Mouse (Mus musculus) intestine, postnatal 0 days (tissue): Measurements from ENCODE around the gene Hoxa7. TPM values are rescaled to one million over a fixed set of nuclear protein-coding genes. Genes with fewer than 3 reads are reported as not detected.

Source experiments
- ATAC-seq: fragments of 200-750 bp; cut with Nextera tagmentation; 2 replicates; pipeline ENCODE4 v1.8.0; 2017; ENCODE audit warnings: mild to moderate bottlenecking, moderate TSS enrichment, moderate library complexity
- H3K27ac ChIP-seq: fragments of 300-500 bp; sonication (generic); 2 replicates; pipeline ENCODE4 v1.5.1; 2014; ENCODE audit warnings: mild to moderate bottlenecking, low read depth, low read length, moderate library complexity
- H3K27me3 ChIP-seq: fragments of 300-500 bp; sonication (generic); replicated peaks from 2 replicates; pipeline ENCODE4 v1.6.1; 2014; ENCODE audit warnings: low read length, mixed read lengths; ENCODE audit not compliant: control insufficient read depth, insufficient read depth
- H3K36me3 ChIP-seq: fragments of 300-500 bp; sonication (generic); 2 replicates; pipeline ENCODE4 v1.6.1; 2014; ENCODE audit warnings: mild to moderate bottlenecking, moderate library complexity; ENCODE audit not compliant: control insufficient read depth, insufficient read depth
- H3K4me1 ChIP-seq: fragments of 300-500 bp; sonication (generic); replicated peaks from 2 replicates; pipeline ENCODE4 v1.6.1; 2014; ENCODE audit warnings: antibody characterized with exemption, low read length, mixed read lengths; ENCODE audit not compliant: control insufficient read depth, insufficient read depth
- H3K4me2 ChIP-seq: fragments of 300-500 bp; sonication (generic); replicated peaks from 2 replicates; pipeline ENCODE4 v1.6.1; 2014; ENCODE audit warnings: low read depth, mild to moderate bottlenecking, moderate library complexity
- H3K4me3 ChIP-seq: fragments of 300-500 bp; sonication (generic); 2 replicates; pipeline ENCODE4 v1.5.1; 2014; ENCODE audit warnings: low read depth, low read length
- H3K9ac ChIP-seq: fragments of 300-500 bp; sonication (generic); 2 replicates; pipeline ENCODE4 v1.6.1; 2014; ENCODE audit warnings: mild to moderate bottlenecking, low read depth, low read length
- H3K9me3 ChIP-seq: fragments of 300-500 bp; sonication (generic); 2 replicates; pipeline ENCODE4 v1.6.1; 2016; ENCODE audit warnings: mixed run types; ENCODE audit not compliant: control insufficient read depth
- CTCF ChIP-seq: sonication (generic); IDR thresholded peaks from 2 replicates; pipeline ENCODE4 v1.5.1; 2016; ENCODE audit warnings: low read depth, mild to moderate bottlenecking, control low read depth, antibody characterized with exemption, moderate library complexity
- WGBS: fragments of 180-500 bp; shearing (Covaris S2); extraction: QIAGEN DNeasy Blood & Tissue Kit; methylation state at CpG from one replicate; pipeline ENCODE4 v1.1.7; 2014; 5-methylcytosine and 5-hydroxymethylcytosine counted together
- polyA plus RNA-seq: library from polyadenylated mRNA; unstranded; fragments of >200 nt; fragmentation: Nextera tagmentation; extraction: Ambion mirVana; gene quantifications from 2 replicates; pipeline ENCODE4 v1.2.1, GENCODE M21; 2015

Hoxa7 gene
- 5.6 and 6.2 TPM in 2 replicates for polyA plus RNA-seq

DNA sequence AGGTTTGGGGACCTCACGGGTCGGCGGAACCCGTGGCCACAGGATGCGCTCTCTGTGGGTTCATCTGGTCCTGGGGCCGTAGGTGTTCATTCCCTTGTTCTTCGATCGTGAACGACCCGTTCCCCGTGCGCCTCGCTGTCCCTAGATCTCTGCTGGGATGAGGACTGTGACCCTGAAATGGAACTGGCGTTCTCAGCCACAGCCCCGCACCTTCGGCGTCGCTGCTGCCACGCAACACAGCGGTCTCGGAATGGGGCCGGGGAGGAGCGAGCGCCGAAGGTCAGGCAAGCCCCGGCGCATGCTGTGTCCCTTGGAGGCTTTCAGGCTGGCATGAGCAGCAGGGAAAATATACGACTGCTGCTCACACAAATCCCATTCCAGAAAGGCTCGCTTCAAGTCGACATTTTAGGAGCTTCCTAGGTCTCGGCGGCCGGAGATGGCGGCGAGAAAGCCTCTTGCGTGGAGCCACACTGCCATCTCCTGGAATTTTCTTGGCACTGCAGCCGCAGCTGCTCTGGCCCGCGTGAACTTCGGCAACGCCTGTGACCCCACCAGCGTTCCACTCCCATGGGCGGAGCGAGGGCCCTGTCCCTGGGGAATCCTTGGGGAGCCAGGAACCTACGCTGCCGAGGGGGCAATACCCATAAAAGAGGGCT lies at the start of gene Hoxa7:
Hoxa7 (minus strand) TSS at position 518 of the 656 bp plus-strand sequence.
- Histone ChIP-seq H3K9me3 (no peaks in the 10 kb centered on the region), H3K36me3 (no peaks in the 10 kb centered on the region), H3K4me1 (no peaks in the 10 kb centered on the region; the same call in 1 of the 2 replicates), H3K4me2 (peak within 1 kb of the TSS; percentile 92), H3K4me3 (peak within 1 kb of the TSS; percentile 57), H3K27ac (peak within 1 kb of the TSS; percentile 15; the same call in 1 of the 2 replicates), H3K27me3 (peaks cover 95% of the 10 kb centered on the region), H3K9ac (peak within 1 kb of the TSS; percentile 28; the same call in 1 of the 2 replicates)
- ATAC-seq = peak; percentile 40
- TF ChIP-seq CTCF = peak; percentile 99
- 2% methylated on average over 46 of the region's 46 CpGs for WGBS

DNA sequence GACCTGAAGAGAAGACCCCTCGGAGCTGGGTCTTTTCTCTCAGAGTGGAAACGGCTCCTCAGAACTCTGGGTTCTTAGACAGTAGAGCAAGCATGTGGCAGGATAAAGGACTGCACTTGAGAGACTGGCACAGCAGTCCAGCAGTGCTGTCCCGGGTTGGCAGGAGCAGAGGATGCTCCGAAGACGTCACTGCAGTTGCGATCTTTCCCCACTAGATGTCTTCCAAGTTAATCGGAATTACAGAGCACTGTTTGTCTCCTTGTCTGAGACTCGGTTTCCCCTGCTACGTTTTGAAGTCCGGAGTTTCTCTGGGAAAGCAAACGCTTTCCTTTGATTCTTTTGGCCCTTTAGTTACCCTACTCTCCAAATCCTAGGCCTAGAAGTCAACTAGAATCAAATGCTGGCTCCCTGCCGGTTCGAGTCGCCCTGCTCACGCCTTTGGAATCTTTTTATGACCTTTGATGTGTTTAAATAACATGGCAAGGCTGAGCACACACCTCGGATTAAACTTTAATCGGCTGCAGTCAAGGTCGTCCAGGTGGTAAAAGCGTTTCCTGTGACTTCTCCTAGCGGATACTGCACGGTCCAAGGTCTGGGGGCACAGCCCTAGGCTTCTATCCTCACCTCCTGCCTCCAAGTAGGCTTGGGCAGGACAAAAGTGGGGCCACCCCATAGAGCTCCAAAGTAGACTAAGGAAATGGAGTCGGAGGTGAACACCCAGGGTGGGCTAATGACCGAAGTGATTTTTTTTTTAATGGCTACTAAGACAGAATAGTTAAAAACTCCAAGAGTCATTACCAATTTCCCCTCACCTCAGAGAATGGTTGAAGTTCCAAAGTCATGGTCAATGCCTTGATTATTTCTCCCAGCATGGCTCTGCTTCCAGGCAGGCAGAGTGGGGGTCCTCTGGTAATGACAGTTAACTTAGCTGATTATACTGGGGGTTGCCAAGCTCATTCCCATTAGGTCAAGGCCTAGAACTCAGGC lies 49.1 kb upstream of the Hoxa7 start:
- H3K4me1 ChIP-seq = no peaks in the 10 kb centered on the region
- no peaks in the 10 kb centered on the region for H3K36me3 ChIP-seq
- ATAC-seq = peak; percentile 65
- no peak overlapping the region for H3K27ac ChIP-seq
- H3K4me2 ChIP-seq = peak overlapping the region; percentile 40; the same call in 1 of the 2 replicates
- peaks cover 96% of the 10 kb centered on the region for H3K27me3 ChIP-seq
- WGBS = 9% methylated on average over 23 of the region's 23 CpGs
- TF ChIP-seq CTCF = peak; percentile 81
- no peak overlapping the region for H3K4me3 ChIP-seq
- H3K9me3 ChIP-seq = no peaks in the 10 kb centered on the region
- no peak overlapping the region for H3K9ac ChIP-seq

DNA sequence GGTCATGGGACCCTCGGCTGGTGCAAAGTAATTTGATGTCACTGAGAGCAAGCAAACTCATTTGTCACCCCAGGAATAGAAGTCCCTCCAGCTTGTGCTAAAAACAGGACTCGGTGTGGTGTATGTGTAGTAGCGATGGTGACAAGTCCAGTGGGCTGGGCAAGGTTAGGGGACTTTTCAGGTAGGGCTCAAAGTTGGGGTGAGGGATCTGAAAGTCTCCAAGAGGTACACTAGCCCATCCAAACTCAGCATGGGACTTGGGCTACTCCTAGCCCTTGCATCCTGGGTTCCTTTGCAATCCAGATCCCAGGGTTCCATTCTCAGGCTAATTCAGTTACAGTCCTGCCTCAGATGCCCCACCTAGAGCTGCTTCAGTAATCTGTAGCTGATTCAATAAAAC lies 47.1 kb upstream of the Hoxa7 start:
- TF ChIP-seq CTCF = no peak
- no peak overlapping the region for H3K27ac ChIP-seq
- no peak overlapping the region for H3K9ac ChIP-seq
- 14% methylated on average over 3 of the region's 3 CpGs for WGBS
- no peak overlapping the region for H3K4me2 ChIP-seq
- H3K4me1 ChIP-seq = no peaks in the 10 kb centered on the region
- no peaks in the 10 kb centered on the region for H3K9me3 ChIP-seq
- no peaks in the 10 kb centered on the region for H3K36me3 ChIP-seq
- no peak overlapping the region for H3K4me3 ChIP-seq
- ATAC-seq = no peak
- peaks cover 96% of the 10 kb centered on the region for H3K27me3 ChIP-seq

DNA sequence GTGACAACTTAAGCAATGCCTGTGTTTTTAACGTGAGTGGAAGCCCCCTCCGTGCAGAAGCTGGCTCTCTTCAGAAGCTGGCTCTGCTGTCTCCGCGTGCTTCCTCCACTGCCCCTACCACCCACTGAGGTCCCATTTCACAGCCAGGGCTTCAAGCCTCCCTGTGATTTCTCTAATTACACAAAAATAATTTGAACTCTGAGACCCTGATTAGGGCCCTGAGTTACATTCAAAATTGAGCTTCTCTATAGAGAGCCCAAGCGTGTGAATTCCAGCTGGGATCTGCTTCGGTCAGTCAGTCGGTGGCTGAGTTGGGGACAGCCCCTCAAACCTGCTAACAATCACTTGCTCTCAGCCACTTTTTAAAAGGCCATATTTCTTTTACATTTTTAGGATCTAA lies 46.7 kb upstream of the Hoxa7 start:
- WGBS = 16% methylated on average over 7 of the region's 7 CpGs
- Histone ChIP-seq H3K9me3 (no peaks in the 10 kb centered on the region), H3K9ac (no peak overlapping the region), H3K27ac (no peak overlapping the region), H3K4me1 (no peaks in the 10 kb centered on the region), H3K27me3 (peaks cover 95% of the 10 kb centered on the region), H3K36me3 (no peaks in the 10 kb centered on the region), H3K4me3 (no peak overlapping the region), H3K4me2 (no peak overlapping the region)
- ATAC-seq = no peak
- no peak for TF ChIP-seq CTCF

DNA sequence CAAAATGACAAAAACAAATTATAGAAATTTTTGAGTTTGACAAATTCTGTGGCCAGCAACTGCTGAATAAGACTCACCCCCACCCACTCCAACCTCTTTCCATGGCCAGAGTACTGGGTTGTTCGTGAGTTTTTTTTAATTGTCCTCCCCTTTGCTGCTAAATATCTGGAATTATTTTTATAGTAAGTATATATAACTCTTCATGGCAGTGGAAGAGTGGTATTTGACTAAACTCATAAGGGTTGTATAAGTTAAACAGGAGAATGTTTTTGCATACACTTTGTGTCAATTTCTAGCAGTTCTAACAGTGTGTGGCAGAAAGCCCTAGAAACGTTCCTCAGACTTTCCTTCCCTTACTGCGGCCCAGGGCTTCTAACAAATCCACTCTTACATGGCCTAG lies 46.0 kb upstream of the Hoxa7 start:
- no peak overlapping the region for H3K9ac ChIP-seq
- H3K27me3 ChIP-seq = peaks cover 95% of the 10 kb centered on the region
- 18% methylated on average over 3 of the region's 3 CpGs for WGBS
- no peak overlapping the region for H3K4me2 ChIP-seq
- H3K27ac ChIP-seq = no peak overlapping the region
- no peaks in the 10 kb centered on the region for H3K9me3 ChIP-seq
- no peak overlapping the region for H3K4me3 ChIP-seq
- no peaks in the 10 kb centered on the region for H3K36me3 ChIP-seq
- no peak for TF ChIP-seq CTCF
- no peaks in the 10 kb centered on the region for H3K4me1 ChIP-seq
- no peak for ATAC-seq

DNA sequence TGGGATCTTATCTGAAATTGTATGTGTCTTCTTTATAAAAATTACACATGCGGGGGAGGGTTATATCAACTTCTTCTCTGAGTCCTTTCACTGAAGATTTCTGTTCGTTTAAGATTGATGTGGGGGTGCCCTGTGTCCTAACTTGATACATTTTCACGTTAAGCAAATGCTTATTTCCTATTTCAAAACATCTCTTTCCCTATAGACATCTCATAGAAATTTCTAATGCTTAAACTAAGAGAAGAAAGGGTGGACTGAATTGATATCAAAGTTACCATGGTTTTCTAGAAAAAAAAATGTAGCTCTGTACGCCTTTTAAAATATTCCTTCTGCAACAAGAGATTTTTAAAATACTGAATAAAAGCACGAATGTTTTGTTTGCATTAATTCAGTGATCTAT lies 45.6 kb upstream of the Hoxa7 start:
- no peaks in the 10 kb centered on the region for H3K4me1 ChIP-seq
- H3K4me2 ChIP-seq = no peak overlapping the region
- no peak for TF ChIP-seq CTCF
- no peaks in the 10 kb centered on the region for H3K36me3 ChIP-seq
- ATAC-seq = no peak
- no peak overlapping the region for H3K27ac ChIP-seq
- H3K27me3 ChIP-seq = peaks cover 95% of the 10 kb centered on the region
- H3K4me3 ChIP-seq = no peak overlapping the region
- H3K9ac ChIP-seq = no peak overlapping the region
- H3K9me3 ChIP-seq = no peaks in the 10 kb centered on the region
- 24% methylated on average over 5 of the region's 5 CpGs for WGBS
